Mouse (Mus musculus) limb, embryonic 14.5 days (tissue): ENCODE results near the gene Lcp2. TPM values are rescaled to one million over a fixed set of nuclear protein-coding genes. Genes with fewer than 3 reads are reported as not detected.

Experiments used
- ATAC-seq: fragments of 200-750 bp; cut with Nextera tagmentation; 2 replicates; pipeline ENCODE4 v1.8.0; 2017; ENCODE audit warnings: low read depth, moderate number of reproducible peaks, moderate TSS enrichment; ENCODE audit not compliant: low FRiP score
- DNase-seq: peaks from one replicate; pipeline ENCODE4 v3.0.0-alpha.2; 2015; ENCODE audit warnings: low spot score
- H3K27ac ChIP-seq: fragments of 300-500 bp; sonication (generic); replicated peaks from 2 replicates; pipeline ENCODE4 v1.5.1; 2014; ENCODE audit warnings: low read depth, mild to moderate bottlenecking, low read length, moderate library complexity, mixed read lengths
- H3K27me3 ChIP-seq: fragments of 300-500 bp; sonication (generic); 2 replicates; pipeline ENCODE4 v1.6.1; 2014; ENCODE audit warnings: low read length, mixed read lengths; ENCODE audit not compliant: control insufficient read depth, insufficient read depth
- H3K36me3 ChIP-seq: fragments of 300-500 bp; sonication (generic); 2 replicates; pipeline ENCODE4 v1.6.1; 2014; ENCODE audit warnings: mild to moderate bottlenecking, low read length, moderate library complexity, mixed read lengths; ENCODE audit not compliant: control insufficient read depth, insufficient read depth
- H3K4me1 ChIP-seq: fragments of 300-500 bp; sonication (generic); 2 replicates; pipeline ENCODE4 v1.6.1; 2014; ENCODE audit warnings: antibody characterized with exemption, low read length, mixed read lengths; ENCODE audit not compliant: control insufficient read depth, insufficient read depth
- H3K4me2 ChIP-seq: fragments of 300-500 bp; sonication (generic); replicated peaks from 2 replicates; pipeline ENCODE4 v1.6.1; 2014; ENCODE audit warnings: low read depth, mild to moderate bottlenecking, low read length, moderate library complexity; ENCODE audit not compliant: severe bottlenecking
- H3K4me3 ChIP-seq: fragments of 300-500 bp; sonication (generic); replicated peaks from 2 replicates; pipeline ENCODE4 v1.5.1; 2014; ENCODE audit warnings: low read length
- H3K9ac ChIP-seq: fragments of 300-500 bp; sonication (generic); 2 replicates; pipeline ENCODE4 v1.6.1; 2014; ENCODE audit warnings: mild to moderate bottlenecking, low read depth, low read length, moderate library complexity; ENCODE audit not compliant: severe bottlenecking
- H3K9me3 ChIP-seq: fragments of 300-500 bp; sonication (generic); 2 replicates; pipeline ENCODE4 v1.6.1; 2016; ENCODE audit warnings: low read length; ENCODE audit not compliant: control insufficient read depth
- POLR2A ChIP-seq: fragments of 200-500 bp; IDR thresholded peaks from 2 replicates; pipeline ENCODE4 v1.8.0; 2012; ENCODE audit warnings: inconsistent platforms, mild to moderate bottlenecking, moderate library complexity, borderline replicate concordance; ENCODE audit not compliant: insufficient read depth, insufficient read length; ENCODE audit errors: extremely low read depth
- WGBS: fragments of 180-500 bp; shearing (Covaris S2); extraction: QIAGEN DNeasy Blood & Tissue Kit; methylation state at CpG from one replicate; pipeline ENCODE4 v1.1.7; 2014; 5-methylcytosine and 5-hydroxymethylcytosine counted together
- polyA plus RNA-seq, 2 experiments: library from polyadenylated mRNA; depleted of rRNA in 1 of 2; stranded (reverse) in 1 of 2; unstranded in 1 of 2; fragments of >200 nt; fragmentation: Nextera tagmentation in 1 of 2; extraction: Ambion mirVana in 1 of 2; gene quantifications; 2 replicates each; pipeline versions ENCODE4 v1.2.1 to v1.2.3; 2012 to 2014

The Lcp2 gene
- polyA plus RNA-seq, 2 experiments, result 5.1 to 6.1 TPM

DNA sequence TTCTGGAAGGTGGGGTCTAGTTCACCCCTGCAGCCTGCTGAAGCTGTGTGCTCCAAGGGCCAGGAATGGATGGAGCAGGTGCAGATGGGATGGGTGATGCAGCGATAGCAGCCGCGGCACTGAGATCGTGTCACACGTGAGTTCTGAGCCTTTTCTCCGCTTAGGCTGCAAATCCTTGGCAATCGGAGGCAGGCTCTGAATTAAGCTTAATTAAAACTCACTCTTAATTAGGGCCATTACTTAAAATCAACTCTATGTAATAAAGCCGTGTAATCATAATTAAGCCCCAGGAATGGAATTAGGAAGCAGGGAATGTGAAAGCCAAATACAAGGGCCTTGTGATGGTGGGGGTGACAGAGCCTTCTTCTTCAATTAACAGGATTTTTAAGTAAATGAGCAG lies 92.6 kb downstream of the Lcp2 start:
- H3K27ac ChIP-seq, result no peak overlapping the region
- H3K27me3 ChIP-seq, result no peaks in the 10 kb centered on the region
- H3K4me3 ChIP-seq, result no peak overlapping the region
- H3K4me1 ChIP-seq, result no peaks in the 10 kb centered on the region
- no peak for DNase-seq
- no peaks in the 10 kb centered on the region for H3K9me3 ChIP-seq
- no peak for TF ChIP-seq POLR2A
- H3K4me2 ChIP-seq, result no peak overlapping the region
- WGBS, result 83% methylated on average over 8 of the region's 8 CpGs
- H3K36me3 ChIP-seq, result no peaks in the 10 kb centered on the region
- ATAC-seq, result no peak
- no peak overlapping the region for H3K9ac ChIP-seq

Other genes with a start within 250 kb of the Lcp2 start
- 0.10 and 0.13 TPM in 2 replicates for gene Kcnmb1, start 83.9 kb upstream of the Lcp2 start, polyA plus RNA-seq (2012; rRNA removed)
- gene Kcnmb1, start 83.9 kb upstream of the Lcp2 start, polyA plus RNA-seq (2014; fragmentation: Nextera tagmentation; extraction: Ambion mirVana), result 0.07 and 0.18 TPM in 2 replicates
- 2.4 and 3.4 TPM in 2 replicates for gene Kcnip1, start 53.8 kb upstream of the Lcp2 start, polyA plus RNA-seq (2012; rRNA removed)
- gene Kcnip1, start 53.8 kb upstream of the Lcp2 start, polyA plus RNA-seq (2014; fragmentation: Nextera tagmentation; extraction: Ambion mirVana), result 4.5 and 5.0 TPM in 2 replicates
- gene 4930469K13Rik, start 51.6 kb downstream of the Lcp2 start, polyA plus RNA-seq (2012; rRNA removed), result 0.23 TPM in 1 of 2 replicates, not detected in the other
- not detected in 2 replicates for gene 4930469K13Rik, start 51.6 kb downstream of the Lcp2 start, polyA plus RNA-seq (2014; fragmentation: Nextera tagmentation; extraction: Ambion mirVana)
- gene Foxi1, start 161.2 kb downstream of the Lcp2 start, polyA plus RNA-seq (2012; rRNA removed), result not detected in 2 replicates
- not detected in 2 replicates for gene Foxi1, start 161.2 kb downstream of the Lcp2 start, polyA plus RNA-seq (2014; fragmentation: Nextera tagmentation; extraction: Ambion mirVana)